Mouse (Mus musculus) cerebellum, postnatal 10 days (tissue): ENCODE data around the gene Tcf7.
A peak's percentile ranks its signal among the peaks of the same experiment; 100 is the strongest.

ENCODE experiments used
- DNase-seq, 2 experiments: peaks; one replicate each; pipeline ENCODE4 v3.0.0; 2021; ENCODE audit warnings: mixed read lengths in 2 of 2

Tcf7 gene

GRCm38 (mm10) chr11:52282420-52282773, 417 bp downstream of the Tcf7 start:
- DNase-seq, result no peak

DNA sequence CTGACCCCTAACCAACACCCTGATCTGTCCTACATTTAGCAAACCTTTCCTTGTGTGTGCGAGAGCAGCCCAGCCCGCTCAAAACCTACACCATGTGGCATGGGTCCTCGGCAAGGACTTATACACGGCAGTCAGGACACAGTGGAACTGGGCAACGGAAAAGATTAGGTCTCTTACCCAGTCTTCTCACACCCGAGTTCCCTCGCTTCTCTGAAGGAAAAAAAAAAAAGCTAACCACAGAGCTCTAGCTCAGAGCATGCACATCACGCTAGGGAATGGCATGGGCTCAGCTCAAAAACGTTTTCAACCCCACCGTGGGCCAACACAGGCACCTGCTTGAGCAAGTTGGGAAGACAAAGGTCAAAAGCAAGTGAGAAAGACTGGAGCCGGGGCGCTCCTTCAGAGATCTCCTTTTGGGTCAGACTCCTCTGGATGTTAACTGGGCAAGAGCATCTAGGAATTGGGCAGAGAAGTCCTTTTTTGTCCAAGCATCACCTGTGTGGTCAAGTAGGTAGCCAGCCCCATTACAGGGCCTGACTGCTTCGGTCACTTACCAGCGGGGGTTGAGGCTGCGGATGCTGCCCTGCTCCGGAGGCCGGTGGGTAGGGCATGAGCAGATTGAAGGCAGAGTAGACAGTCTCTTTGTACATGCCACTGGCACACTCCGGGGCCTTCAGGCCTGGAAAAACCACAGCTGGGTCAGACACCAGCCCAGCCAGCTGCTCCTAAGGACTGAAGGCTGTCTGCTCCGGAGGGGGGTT, 1.1 kb downstream of the Tcf7 start:
- DNase-seq, result no peak

DNA sequence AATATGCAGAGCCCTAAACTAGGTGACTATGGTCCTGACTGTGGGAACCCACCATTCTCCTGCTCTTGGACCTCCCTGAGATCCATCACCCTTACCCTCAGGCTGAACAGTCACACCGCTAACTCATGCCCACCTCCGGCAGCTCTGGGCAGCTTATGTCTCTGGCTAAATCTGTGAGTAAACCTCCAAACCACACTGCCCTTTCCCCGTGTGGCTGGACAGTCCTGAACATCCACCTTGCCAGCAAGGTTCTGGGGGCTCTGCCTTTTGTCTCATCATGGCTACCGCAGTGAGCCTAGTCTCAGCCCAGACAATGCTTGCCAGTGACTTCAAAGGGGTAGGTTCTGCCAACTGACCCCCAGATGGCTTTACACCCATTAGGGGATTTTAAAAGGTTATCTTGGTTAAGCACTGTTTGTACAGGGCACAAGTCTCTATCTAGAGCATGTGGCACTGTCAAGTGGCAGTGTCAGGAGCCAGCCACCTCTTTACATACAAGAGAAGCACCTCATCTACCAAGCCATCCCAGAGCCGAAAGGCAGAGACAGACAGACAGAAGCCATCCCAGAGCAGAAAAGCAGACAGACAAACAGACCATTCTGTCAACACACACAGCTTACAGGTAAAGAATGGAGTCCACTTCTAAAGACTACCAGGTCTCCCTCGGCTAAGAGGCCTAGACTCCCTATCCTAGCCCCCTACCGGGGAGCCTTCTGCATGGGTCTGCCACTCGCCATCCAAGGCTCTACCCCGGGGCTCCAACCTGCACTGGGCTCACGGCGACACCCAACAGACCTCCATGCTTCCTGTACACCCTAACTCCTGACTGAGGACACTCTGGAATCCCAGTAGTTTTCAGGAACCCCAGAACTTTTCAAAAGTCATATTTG, 2.0 kb downstream of the Tcf7 start:
- no peak for DNase-seq

DNA sequence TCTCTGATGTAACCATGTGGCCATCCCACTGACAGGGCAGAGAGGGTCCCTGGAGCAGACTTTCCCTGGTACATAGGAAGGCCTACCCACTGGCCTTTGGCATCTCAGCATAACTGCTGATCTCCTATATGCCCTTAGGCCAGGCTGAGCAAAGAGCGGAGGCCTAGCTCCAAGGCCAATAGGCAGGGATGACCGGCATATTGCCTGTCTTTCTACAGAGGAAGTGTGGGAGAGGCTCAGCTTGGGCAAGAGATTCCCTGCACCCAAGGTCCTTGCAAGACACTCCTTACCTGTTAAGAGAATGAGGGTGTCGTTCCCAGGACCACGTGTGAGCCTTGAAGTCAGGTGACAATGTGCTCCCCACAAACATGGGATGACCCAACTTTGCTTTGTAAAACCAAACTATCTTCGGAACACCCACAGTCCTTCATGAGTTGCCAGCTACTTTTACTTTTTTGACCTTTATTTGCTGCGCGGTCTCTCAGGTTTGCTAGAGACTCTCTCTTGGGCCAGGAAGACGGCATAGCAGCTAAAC, 3.1 kb downstream of the Tcf7 start:
- DNase-seq, result no peak

GRCm38 (mm10) chr11:52278991-52279390, 3.8 kb downstream of the Tcf7 start:
- DNase-seq, result no peak

GRCm38 (mm10) chr11:52278164-52278563, 4.7 kb downstream of the Tcf7 start:
- DNase-seq, result no peak

DNA sequence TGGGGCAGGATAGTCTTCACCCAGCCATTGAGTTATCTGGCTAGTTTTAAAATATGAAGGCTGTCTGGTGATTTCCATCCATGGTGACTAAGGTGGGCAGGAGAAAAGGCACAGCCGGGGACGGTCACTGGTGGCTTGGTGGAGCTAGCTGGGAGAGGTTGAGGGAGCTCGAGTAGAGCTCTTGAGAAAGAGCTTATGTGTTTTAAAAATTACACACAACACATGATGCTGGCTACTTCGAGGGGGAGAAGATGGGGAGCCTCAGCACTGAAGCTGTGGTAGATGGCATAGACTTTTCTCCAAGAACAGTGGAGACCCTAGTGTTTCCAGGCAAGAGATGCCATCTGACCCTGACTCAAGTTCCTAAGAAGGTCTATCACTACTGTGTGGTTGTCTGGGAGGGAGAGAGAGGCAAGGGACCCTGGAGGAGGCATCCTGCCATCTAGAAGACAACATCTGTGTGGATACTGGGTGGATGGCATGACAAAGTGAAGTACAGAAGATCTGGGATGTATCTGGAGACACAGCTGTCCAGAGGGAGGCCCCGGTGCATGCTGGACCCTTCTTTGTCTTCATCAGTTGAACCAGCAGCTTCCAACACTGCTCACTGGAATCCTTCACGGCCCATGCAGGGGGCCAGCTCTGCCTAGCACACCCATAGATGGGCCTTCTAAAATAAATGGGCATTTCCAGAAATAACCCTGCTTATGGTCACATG, 5.2 kb downstream of the Tcf7 start:
- no peak for DNase-seq

GRCm38 (mm10) chr11:52276961-52277391, 5.8 kb downstream of the Tcf7 start:
- no peak for DNase-seq

GRCm38 (mm10) chr11:52275774-52276555, 6.8 kb downstream of the Tcf7 start:
- no peak for DNase-seq

DNA sequence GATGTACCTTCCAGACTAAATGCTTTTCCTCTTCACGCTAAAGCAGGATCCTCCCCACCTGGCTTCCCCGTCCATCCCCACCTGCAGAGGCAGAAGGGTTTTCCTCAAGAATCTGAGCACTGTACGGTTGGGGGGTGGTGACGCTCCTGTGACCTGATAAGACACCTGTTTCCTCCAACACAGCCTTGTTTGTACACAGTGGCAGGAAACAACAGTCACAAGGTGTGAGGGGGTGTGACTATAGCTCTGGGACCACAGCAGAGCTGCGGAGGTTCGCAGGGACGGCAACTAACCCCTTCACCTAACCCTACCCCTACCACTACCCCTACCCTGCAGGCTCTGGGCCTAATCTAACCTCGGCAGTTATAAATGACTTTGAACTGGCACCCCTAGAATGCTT, 7.4 kb downstream of the Tcf7 start:
- no peak for DNase-seq

- peak; percentile 51 to 60 for DNase-seq
Measured at GRCm38 (mm10) chr11:52274456-52275112, 8.2 kb downstream of the Tcf7 start.

DNA sequence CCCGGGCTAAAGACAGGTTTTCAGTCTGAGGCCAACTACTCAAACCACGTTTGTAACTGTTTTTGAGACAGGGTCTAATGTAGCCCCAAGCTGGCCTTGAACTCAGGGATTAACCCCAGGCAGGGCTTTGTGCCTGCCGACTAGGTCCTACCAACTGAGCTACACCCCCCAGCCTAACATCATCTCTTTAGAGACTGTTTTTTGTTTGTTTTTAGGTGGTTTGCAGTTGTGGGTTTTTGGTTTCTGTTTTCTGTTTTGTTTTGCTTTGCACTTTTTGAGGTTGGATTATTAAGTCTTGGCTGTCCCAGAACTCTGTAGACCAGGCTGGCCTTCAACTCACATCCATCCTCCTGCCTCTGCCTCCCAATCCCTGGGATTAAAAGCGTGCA, 8.9 kb downstream of the Tcf7 start:
- DNase-seq, result no peak

DNA sequence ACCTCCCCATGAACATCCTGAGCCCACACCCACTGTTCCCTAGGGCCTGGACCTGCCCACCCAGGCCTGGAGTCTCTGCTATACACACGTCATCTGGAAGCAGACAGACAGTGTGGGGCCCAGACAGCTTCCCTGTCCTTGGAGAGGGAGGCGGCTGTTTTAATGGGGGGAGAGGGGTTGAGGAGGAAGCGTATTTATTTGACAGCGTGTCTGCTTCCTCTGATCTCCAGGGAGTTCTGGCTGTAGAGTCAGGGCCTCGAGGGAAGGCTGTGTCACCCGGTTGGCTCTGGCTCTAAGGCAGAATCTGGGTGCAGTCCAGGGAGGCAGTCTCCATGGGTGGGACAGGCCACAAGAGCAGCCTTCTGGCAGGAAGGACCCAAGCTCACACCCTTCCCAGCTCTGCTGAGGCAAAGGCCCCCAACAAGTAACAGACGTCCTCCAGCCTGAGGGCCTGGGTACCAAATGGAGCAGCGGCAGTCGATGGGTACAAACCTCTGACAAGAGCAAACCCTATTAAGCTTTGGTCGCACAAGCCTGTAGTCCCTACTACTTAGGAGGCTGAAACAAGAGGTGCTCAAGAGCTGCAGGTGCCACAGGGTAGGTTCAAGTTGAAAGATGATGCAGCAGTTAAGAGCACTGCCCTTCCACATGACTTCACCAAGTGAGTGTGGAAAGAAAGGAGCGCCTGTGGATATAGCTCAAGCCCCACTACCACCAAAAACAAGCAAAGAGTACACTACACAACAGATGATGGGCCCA, 9.5 kb downstream of the Tcf7 start:
- peak in 1 of 2 experiments; percentile 31 for DNase-seq

DNA sequence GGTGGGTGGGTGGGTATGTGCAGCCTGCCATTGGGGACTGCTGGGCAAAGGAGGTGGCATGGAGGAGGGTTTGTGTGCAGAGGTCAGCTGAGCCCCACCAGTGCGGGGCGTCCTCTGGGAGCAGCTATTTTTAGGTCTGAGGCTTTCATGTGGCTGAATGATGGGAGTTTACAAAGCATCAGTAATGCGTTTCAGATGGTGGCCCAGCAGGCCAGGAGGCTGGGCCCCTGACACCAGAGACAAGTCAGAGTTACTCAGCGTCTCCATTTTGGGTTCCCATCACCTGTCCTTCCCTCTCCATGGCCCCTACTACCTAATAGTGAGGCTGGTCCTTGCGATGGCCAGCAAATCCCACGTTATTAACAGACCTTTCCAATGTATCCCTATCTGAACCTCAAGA, 10.2 kb downstream of the Tcf7 start:
- DNase-seq, result no peak

GRCm38 (mm10) chr11:52271765-52272495, 10.9 kb downstream of the Tcf7 start:
- DNase-seq, result no peak

- DNase-seq, result no peak
Measured at GRCm38 (mm10) chr11:52269841-52270240, 13.0 kb downstream of the Tcf7 start.

- DNase-seq, result no peak
Measured at GRCm38 (mm10) chr11:52268104-52268835, 14.5 kb downstream of the Tcf7 start.

- DNase-seq, result no peak
Measured at GRCm38 (mm10) chr11:52267271-52267670, 15.5 kb downstream of the Tcf7 start.

GRCm38 (mm10) chr11:52265616-52266307, 17.1 kb downstream of the Tcf7 start:
- no peak for DNase-seq
